Mouse (Mus musculus): ENCODE data around the gene Tjp2.

DNA sequence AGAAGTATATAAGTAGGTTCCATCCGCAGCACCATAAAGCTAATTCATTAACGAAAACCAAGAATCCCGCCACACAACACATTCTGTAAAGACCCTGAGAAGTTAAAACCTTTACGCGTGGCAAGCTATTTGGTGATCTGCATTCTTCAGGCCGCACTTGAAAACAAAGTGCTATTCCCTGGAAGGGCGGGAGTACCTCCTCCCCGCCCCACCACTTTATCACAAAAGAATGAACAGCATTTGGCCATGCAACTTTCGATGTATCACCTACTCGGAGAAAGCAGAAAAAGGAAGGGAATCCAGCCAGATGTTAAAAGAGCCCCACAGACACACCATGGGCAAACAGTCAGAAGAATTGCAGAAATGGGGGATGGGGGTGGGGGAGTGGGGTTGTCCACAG is 56.3 kb downstream of the Tjp2 start:
- TF ChIP-seq CTCF (IDR thresholded peaks at IDR 0.05; ENCODE audit: extremely low read depth, insufficient read depth, low read length) = no peak
- TF ChIP-seq POLR2A (IDR thresholded peaks at IDR 0.05; ENCODE audit: extremely low read depth, insufficient read depth, low read length) = no peak
